Mouse (Mus musculus) midbrain, embryonic 15.5 days (tissue): ENCODE results near the gene Pdss2. TPM values are rescaled to one million over a fixed set of nuclear protein-coding genes. Genes with fewer than 3 reads are reported as not detected.
"Not testable (repeated sequence)": the region's sequence is repeated elsewhere in the genome, so short reads cannot be mapped to it uniquely, and the experiment has no call there.

Source experiments
- ATAC-seq: fragments of 200-750 bp; cut with Nextera tagmentation; replicated peaks from 2 replicates; pipeline ENCODE4 v1.8.0; 2017; ENCODE audit warnings: moderate TSS enrichment
- H3K27ac ChIP-seq: fragments of 300-500 bp; sonication (generic); 2 replicates; pipeline ENCODE4 v1.5.1; 2015; ENCODE audit warnings: mild to moderate bottlenecking, inconsistent platforms
- H3K27me3 ChIP-seq: fragments of 300-500 bp; sonication (generic); replicated peaks from 2 replicates; pipeline ENCODE4 v1.6.1; 2015; ENCODE audit warnings: inconsistent platforms
- H3K36me3 ChIP-seq: fragments of 300-500 bp; sonication (generic); replicated peaks from 2 replicates; pipeline ENCODE4 v1.6.1; 2015; ENCODE audit warnings: inconsistent platforms
- H3K4me1 ChIP-seq: fragments of 300-500 bp; sonication (generic); 2 replicates; pipeline ENCODE4 v1.6.1; 2015; ENCODE audit warnings: inconsistent platforms
- H3K4me2 ChIP-seq: fragments of 300-500 bp; sonication (generic); 2 replicates; pipeline ENCODE4 v1.6.1; 2015; ENCODE audit warnings: inconsistent platforms, mild to moderate bottlenecking, moderate library complexity
- H3K4me3 ChIP-seq: fragments of 300-500 bp; sonication (generic); 2 replicates; pipeline ENCODE4 v1.5.1; 2015; ENCODE audit warnings: mild to moderate bottlenecking, inconsistent platforms
- H3K9ac ChIP-seq: fragments of 300-500 bp; sonication (generic); 2 replicates; pipeline ENCODE4 v1.6.1; 2015; ENCODE audit warnings: mild to moderate bottlenecking, inconsistent platforms
- H3K9me3 ChIP-seq: fragments of 300-500 bp; sonication (generic); 2 replicates; pipeline ENCODE4 v1.6.1; 2016; ENCODE audit warnings: inconsistent platforms
- WGBS: fragments of 180-500 bp; shearing (Covaris S2); methylation state at CpG from one replicate; pipeline ENCODE4 v1.1.7; 2015; ENCODE audit warnings: mixed read lengths; 5-methylcytosine and 5-hydroxymethylcytosine counted together
- polyA plus RNA-seq: library from polyadenylated mRNA; unstranded; fragments of >200 nt; fragmentation: Nextera tagmentation; extraction: Ambion mirVana; gene quantifications from 2 replicates; pipeline ENCODE4 v1.2.1, GENCODE M21; 2015

Pdss2 gene
- polyA plus RNA-seq, 1 experiment from 2014 or later: 17.4 TPM

DNA sequence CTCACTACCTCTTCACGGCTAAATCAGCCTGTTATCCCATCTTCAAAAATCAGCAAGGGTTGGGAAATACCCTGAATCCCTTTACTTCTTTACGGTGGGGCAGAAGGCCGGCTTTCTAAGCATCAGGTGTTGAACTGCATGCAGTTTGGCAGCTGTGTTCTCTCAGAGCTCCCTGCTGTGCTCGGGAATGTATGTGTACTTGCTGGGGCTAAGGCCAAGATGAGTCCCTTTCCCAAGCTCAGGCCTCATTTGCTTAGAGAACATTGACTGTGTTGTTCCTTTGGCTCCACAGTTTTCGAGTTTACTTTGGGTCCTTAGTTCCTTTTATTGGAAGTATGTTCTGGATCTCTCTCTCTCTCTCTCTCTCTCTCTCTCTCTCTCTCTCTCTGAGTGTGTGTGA, 26.7 kb downstream of the Pdss2 start:
- ATAC-seq: no peak
- peaks cover 17% of the 10 kb centered on the region; the same call in 1 of the 2 replicates for H3K4me1 ChIP-seq
- 44% methylated on average over 5 of the region's 5 CpGs for WGBS
- H3K36me3 ChIP-seq: no peaks in the 10 kb centered on the region
- H3K9me3 ChIP-seq: no peaks in the 10 kb centered on the region
- H3K27me3 ChIP-seq: no peaks in the 10 kb centered on the region
- H3K27ac ChIP-seq: no peak overlapping the region
- no peak overlapping the region for H3K9ac ChIP-seq
- no peak overlapping the region for H3K4me2 ChIP-seq
- no peak overlapping the region for H3K4me3 ChIP-seq

- WGBS: 56% methylated on average over 4 of the region's 4 CpGs
- no peaks in the 10 kb centered on the region for H3K36me3 ChIP-seq
- H3K9me3 ChIP-seq: no peaks in the 10 kb centered on the region
- H3K4me3 ChIP-seq: no peak overlapping the region
- no peak overlapping the region for H3K9ac ChIP-seq
- no peaks in the 10 kb centered on the region for H3K27me3 ChIP-seq
- H3K4me1 ChIP-seq: no peaks in the 10 kb centered on the region
- no peak overlapping the region for H3K4me2 ChIP-seq
- ATAC-seq: no peak
- no peak overlapping the region for H3K27ac ChIP-seq
Measured at GRCm38 (mm10) chr10:43252324-43252723, 31.0 kb downstream of the Pdss2 start.

DNA sequence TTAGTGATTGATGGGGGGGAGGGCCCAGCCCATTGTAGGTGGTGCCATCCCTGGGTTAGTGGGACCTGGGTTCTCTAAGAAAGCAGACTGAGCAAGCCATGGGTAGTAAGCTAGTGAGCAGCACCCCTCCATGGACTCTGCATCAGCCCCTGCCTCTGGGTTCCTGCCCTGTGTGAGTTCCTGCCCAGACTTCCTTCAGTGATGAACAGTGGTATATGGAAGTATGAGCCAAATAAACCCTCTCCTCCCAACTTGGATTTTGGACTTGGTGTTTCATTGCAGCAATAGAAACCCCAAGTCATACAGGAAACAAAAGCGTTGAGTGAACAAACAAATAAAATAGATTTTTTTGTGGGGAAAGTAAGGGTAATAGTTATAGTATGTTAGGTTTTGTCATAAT, 35.7 kb downstream of the Pdss2 start:
- H3K4me2 ChIP-seq, H3K27ac ChIP-seq, ATAC-seq, H3K4me1 ChIP-seq, H3K27me3 ChIP-seq, H3K4me3 ChIP-seq, H3K9ac ChIP-seq, H3K36me3 ChIP-seq, H3K9me3 ChIP-seq: not testable (repeated sequence)
- WGBS: no CpG with 5 or more reads among the region's 1 CpGs

DNA sequence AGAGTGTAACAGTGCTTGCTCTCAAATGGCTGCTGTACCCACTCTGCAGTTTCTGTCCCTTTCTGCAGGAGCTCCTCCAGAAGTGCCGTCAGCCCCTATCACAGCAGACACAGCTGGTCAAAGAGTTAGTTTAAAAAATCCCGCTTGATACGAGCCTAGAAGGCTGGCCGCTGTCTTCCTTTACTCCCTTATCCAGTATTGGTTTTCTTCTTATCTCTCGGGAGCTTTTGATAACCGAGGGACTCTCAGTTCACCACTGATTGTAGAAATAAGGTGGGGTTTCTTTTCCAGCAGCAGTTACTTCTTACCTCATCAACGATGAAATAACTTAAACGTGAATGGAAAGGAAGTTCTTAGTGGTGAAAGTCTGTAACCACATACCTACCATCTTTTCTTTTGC, 36.2 kb downstream of the Pdss2 start:
- ATAC-seq, H3K4me1 ChIP-seq, H3K4me2 ChIP-seq, H3K9ac ChIP-seq, H3K27ac ChIP-seq, H3K9me3 ChIP-seq, H3K27me3 ChIP-seq, H3K4me3 ChIP-seq, H3K36me3 ChIP-seq: not testable (repeated sequence)
- WGBS: 90% methylated on average over 8 of the region's 8 CpGs

GRCm38 (mm10) chr10:43271318-43271717, 50.0 kb downstream of the Pdss2 start:
- Histone ChIP-seq H3K4me3 (no peak overlapping the region), H3K27me3 (no peaks in the 10 kb centered on the region), H3K9ac (no peak overlapping the region), H3K27ac (no peak overlapping the region), H3K4me2 (no peak overlapping the region), H3K9me3 (0 out of 2 replicates have a peak, but pooled peaks cover 3% of the 10 kb centered on the region), H3K4me1 (0 out of 2 replicates have a peak, but pooled peaks cover 1% of the 10 kb centered on the region), H3K36me3 (no peaks in the 10 kb centered on the region)
- 90% methylated on average over 2 of the region's 2 CpGs for WGBS
- no peak for ATAC-seq

DNA sequence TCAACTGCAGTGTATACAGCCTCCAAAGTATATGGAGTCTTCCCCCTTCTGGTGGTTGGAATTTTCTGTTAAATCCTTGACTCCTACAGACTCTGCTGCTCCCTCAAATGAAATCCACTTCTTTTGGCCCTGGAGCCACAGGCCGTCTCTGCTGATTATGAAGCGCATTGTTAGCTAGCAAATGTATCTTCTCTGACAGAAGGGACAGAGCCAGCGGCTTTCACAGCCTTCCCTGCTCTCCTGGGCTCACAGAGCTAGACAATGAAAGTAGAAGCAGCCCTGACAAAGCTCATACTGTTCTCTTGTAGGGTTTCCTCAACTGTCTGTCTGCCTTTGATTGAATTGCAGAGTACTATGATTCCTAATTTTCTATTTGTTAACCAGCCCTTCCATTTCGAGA, 51.1 kb downstream of the Pdss2 start:
- Histone ChIP-seq H3K27me3 (no peaks in the 10 kb centered on the region), H3K4me1 (peaks cover 8% of the 10 kb centered on the region; the same call in 1 of the 2 replicates), H3K4me3 (no peak overlapping the region), H3K9ac (no peak overlapping the region), H3K36me3 (no peaks in the 10 kb centered on the region), H3K9me3 (no peaks in the 10 kb centered on the region), H3K4me2 (no peak overlapping the region), H3K27ac (no peak overlapping the region)
- WGBS: 54% methylated on average over 4 of the region's 4 CpGs
- ATAC-seq: no peak

- no peak for ATAC-seq
- Histone ChIP-seq H3K27me3 (no peaks in the 10 kb centered on the region), H3K36me3 (no peaks in the 10 kb centered on the region), H3K27ac (no peak overlapping the region), H3K4me1 (peaks cover 8% of the 10 kb centered on the region; the same call in 1 of the 2 replicates), H3K4me3 (no peak overlapping the region), H3K9ac (no peak overlapping the region), H3K9me3 (no peaks in the 10 kb centered on the region), H3K4me2 (no peak overlapping the region)
- whole genome bisulfite sequencing: 44% methylated on average over 3 of the region's 3 CpGs
Measured at GRCm38 (mm10) chr10:43273057-43273456, 51.8 kb downstream of the Pdss2 start.

GRCm38 (mm10) chr10:43275446-43275845, 54.2 kb downstream of the Pdss2 start:
- no peak overlapping the region for H3K9ac ChIP-seq
- no peaks in the 10 kb centered on the region for H3K9me3 ChIP-seq
- WGBS: 70% methylated on average over 5 of the region's 5 CpGs
- H3K27ac ChIP-seq: no peak overlapping the region
- no peaks in the 10 kb centered on the region for H3K36me3 ChIP-seq
- H3K4me3 ChIP-seq: no peak overlapping the region
- no peak overlapping the region for H3K4me2 ChIP-seq
- no peaks in the 10 kb centered on the region for H3K27me3 ChIP-seq
- peaks cover 13% of the 10 kb centered on the region; the same call in 1 of the 2 replicates for H3K4me1 ChIP-seq
- no peak for ATAC-seq

GRCm38 (mm10) chr10:43276116-43276659, 54.9 kb downstream of the Pdss2 start:
- H3K36me3 ChIP-seq: no peaks in the 10 kb centered on the region
- no peak overlapping the region for H3K4me3 ChIP-seq
- no peaks in the 10 kb centered on the region for H3K27me3 ChIP-seq
- 0 out of 2 replicates have a peak overlapping the region, but pooled peaks have one; percentile 15 for H3K27ac ChIP-seq
- H3K9me3 ChIP-seq: no peaks in the 10 kb centered on the region
- ATAC-seq: peak; percentile 69
- H3K4me2 ChIP-seq: no peak overlapping the region
- WGBS: 46% methylated on average over 1 of the region's 1 CpGs
- H3K9ac ChIP-seq: no peak overlapping the region
- H3K4me1 ChIP-seq: peaks cover 13% of the 10 kb centered on the region; the same call in 1 of the 2 replicates

DNA sequence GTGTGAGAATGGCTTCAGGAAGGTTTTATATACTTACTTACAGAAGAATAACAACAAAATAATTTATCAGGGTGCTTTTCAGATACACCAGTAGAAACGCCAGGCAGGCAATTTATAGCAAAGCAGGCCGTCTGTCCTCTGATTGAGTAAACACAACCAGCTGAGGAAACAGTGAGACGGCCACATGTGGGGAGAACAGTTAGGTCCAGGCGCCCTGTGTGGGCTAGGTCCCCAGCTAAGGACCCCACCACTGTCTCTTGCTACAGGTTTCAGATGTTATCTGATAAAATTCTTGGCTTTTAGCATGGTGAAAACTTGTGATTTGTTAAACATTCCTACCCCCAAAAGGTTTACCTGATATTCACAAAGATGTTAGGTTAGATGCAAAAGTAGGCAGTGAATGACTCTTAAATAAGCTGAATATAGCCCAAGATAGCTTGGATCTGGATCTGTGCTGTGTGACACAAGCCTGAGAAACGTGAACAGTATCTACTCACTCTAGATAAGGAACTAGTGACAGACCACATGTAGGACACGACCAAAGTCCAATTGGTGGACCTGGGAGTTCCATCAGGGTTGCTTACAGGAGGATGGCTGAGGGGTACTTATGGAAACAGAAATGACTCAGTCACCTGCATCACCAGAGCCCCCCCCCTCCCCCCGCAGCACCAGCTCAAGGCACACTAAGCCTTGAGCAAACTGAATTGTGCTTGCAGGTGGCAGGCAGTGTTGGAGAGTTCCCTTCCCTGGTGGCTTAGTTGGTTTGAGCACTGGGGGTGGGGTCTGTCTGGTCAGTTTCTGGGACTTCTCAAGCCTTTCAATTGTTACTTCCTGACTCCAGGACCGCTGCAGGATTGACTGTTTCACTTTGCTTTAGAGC, 56.2 kb downstream of the Pdss2 start:
- no peak for ATAC-seq
- Histone ChIP-seq H3K9me3 (no peaks in the 10 kb centered on the region), H3K27ac (no peak overlapping the region), H3K4me1 (peaks cover 13% of the 10 kb centered on the region; the same call in 1 of the 2 replicates), H3K4me2 (no peak overlapping the region), H3K9ac (no peak overlapping the region), H3K27me3 (no peaks in the 10 kb centered on the region), H3K36me3 (no peaks in the 10 kb centered on the region), H3K4me3 (no peak overlapping the region)
- 69% methylated on average over 8 of the region's 8 CpGs for WGBS

DNA sequence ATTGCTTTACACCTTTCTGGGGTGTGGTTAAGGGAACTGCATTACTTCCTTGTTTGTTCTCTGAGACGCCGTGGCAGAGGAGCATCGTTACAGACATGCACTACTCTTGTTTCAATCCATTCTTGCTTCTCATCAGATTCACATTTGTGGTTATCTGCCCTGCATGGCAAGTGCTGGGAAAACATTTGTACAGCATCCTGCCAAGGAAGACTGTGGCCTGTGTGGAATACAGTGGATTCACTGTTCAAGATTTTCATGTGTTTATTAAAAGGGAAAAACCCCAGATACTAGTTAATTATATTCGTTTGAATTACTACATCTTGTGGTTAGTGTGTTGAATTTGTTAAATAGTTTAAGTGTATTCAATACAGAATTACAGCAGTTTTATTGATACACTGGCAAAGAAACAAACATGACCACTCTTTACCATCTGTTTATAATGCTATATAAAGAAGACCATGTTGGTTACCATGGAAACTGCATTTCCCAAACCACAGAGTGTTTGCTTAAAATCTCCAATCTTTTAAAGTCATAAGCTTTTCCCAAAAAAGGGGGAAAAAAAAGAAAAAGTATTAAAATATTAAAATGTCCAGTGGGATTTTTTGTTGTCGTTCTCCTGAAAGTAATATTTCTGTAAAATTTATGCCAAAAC, 58.5 kb downstream of the Pdss2 start:
- Histone ChIP-seq H3K27ac (peak overlapping the region; percentile 69), H3K4me1 (peaks cover 13% of the 10 kb centered on the region; the same call in 1 of the 2 replicates), H3K27me3 (no peaks in the 10 kb centered on the region), H3K9ac (no peak overlapping the region), H3K4me2 (no peak overlapping the region), H3K36me3 (no peaks in the 10 kb centered on the region), H3K4me3 (no peak overlapping the region), H3K9me3 (no peaks in the 10 kb centered on the region)
- no peak for ATAC-seq
- 62% methylated on average over 5 of the region's 5 CpGs for WGBS

- no peaks in the 10 kb centered on the region for H3K36me3 ChIP-seq
- H3K27me3 ChIP-seq: no peaks in the 10 kb centered on the region
- no peak overlapping the region for H3K4me2 ChIP-seq
- H3K4me1 ChIP-seq: no peaks in the 10 kb centered on the region
- H3K27ac ChIP-seq: no peak overlapping the region
- no peak overlapping the region for H3K4me3 ChIP-seq
- ATAC-seq: no peak
- 71% methylated on average over 1 of the region's 1 CpGs for WGBS
- H3K9ac ChIP-seq: no peak overlapping the region
- no peaks in the 10 kb centered on the region for H3K9me3 ChIP-seq
Measured at GRCm38 (mm10) chr10:43285541-43285940, 64.3 kb downstream of the Pdss2 start.
